Mouse (Mus musculus) yolk sac, embryonic 10.5 days (tissue): ENCODE data around the gene Atp6v1a.

Source experiments
- DNase-seq: peaks from one replicate; pipeline ENCODE4 v3.0.0-alpha.2; 2017; ENCODE audit warnings: low spot score

Atp6v1a gene

GRCm38 (mm10) chr16:44061341-44061740 is 78.2 kb downstream of the Atp6v1a start:
- DNase-seq = no peak

GRCm38 (mm10) chr16:44060604-44061286 is 78.8 kb downstream of the Atp6v1a start:
- no peak for DNase-seq

- peak; percentile 26 for DNase-seq
Measured at GRCm38 (mm10) chr16:44058745-44059144, 80.8 kb downstream of the Atp6v1a start.

GRCm38 (mm10) chr16:44055766-44056165 is 83.7 kb downstream of the Atp6v1a start:
- DNase-seq = no peak

- no peak for DNase-seq
Measured at GRCm38 (mm10) chr16:44053265-44053664, 86.2 kb downstream of the Atp6v1a start.

- DNase-seq = no peak
Measured at GRCm38 (mm10) chr16:44052390-44052789, 87.1 kb downstream of the Atp6v1a start.

GRCm38 (mm10) chr16:44050139-44050538 is 89.4 kb downstream of the Atp6v1a start:
- no peak for DNase-seq

- DNase-seq = no peak
Measured at GRCm38 (mm10) chr16:44039112-44039511, 100.4 kb downstream of the Atp6v1a start.
